Mouse (Mus musculus) kidney, postnatal 36 days (tissue): Measurements from ENCODE around the gene Neurog2.

Source experiments
- DNase-seq, 2 experiments: peaks; one replicate each; pipeline ENCODE4 v3.0.0; 2021 to 2022; ENCODE audit warnings: mixed read lengths in 2 of 2

Gene Neurog2

DNA sequence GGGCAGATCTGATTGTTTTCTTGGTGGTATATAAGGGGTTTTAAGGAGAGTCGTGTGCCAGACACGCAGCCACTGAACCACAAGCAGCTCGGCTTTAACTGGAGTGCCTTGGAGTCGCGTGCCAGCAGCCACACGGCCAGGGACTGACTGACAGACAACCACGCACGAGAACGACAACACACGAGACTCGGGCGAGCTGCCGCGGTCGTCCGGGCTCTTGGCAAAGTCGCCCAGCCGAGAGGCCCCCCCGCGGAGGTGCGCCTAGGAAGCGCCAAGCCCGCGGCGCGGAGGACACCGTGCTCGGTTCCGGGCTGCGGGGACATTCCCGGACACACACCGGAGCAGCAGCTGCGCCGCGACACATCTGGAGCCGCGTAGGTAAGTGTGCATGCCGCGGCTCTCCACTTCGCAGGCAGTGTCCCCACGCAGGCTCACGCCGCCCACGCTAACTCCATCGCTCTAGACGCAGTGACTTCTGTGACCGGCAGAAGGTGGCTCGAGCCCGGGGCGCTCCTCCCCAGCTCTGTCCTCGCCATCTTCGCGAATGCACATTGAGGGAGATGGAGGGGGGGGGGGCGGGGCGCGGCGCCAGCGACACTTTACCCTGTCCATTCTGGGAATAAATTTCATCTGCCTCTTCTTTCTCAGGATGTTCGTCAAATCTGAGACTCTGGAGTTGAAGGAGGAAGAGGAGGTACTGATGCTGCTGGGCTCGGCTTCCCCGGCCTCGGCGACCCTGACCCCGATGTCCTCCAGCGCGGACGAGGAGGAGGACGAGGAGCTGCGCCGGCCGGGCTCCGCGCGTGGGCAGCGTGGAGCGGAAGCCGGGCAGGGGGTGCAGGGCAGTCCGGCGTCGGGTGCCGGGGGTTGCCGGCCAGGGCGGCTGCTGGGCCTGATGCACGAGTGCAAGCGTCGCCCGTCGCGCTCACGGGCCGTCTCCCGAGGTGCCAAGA lies at the start of gene Neurog2:
Neurog2 (plus strand) TSS at position 56 of the 953 bp plus-strand sequence.
- DNase-seq: peak in 1 of 2 experiments; percentile 45

- peak; percentile 27 to 29 for DNase-seq
Measured at GRCm38 (mm10) chr3:127597136-127597535, 35.8 kb upstream of the Neurog2 start.

DNA sequence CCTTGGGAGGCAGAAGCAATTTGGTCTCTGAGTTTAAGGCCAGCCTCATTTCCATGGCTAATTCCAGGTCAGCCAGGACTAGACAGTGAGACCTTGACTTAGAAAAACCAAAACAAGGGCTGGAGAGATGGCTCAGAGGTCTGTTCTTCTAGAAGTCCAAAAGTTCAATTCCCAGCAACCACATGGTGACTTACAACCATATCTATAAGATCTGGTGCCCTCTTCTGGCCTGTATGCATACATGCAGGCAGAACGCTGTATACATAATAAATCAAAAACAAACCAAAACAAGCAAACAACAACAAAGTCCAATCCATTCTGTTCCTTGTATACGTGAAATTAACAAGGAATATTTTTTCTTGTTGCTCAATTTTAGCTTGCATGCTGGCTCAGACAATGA lies 24.8 kb upstream of the Neurog2 start:
- peak; percentile 10 to 30 for DNase-seq

- DNase-seq: peak; percentile 50 to 85
Measured at GRCm38 (mm10) chr3:127625296-127625695, 7.6 kb upstream of the Neurog2 start.

DNA sequence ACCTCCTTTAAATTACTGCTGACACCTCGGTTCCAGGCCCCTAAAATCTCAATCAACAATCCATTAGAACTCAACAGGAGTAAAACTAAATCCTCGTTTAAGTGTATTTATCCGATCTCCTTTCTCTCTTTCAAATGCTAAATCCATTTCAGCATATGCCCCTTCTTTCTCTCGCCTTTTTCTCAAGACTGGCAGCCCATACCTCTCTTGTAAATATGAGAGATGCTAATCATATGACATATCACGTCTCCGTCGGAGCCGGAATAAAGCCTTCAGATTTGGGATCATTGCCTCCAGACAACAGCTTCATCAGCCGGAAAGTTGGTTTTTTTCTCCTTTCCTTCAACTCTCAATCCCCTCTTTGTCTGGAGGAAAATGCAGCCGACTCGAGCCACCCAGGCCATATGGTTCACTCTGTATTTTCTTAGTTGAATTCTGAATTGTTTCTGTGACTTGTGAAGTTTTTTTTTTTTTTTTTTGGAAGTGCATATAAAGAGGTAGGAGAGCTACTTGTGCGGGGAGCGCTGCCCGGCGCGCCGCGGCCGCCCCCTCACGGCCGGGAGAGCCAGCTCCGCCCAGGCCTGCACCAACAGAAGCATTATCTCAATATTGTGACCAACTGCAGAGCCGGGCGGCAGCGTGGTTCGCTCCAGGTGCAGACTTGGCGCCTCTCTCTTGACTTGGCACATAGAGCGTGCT lies 7.1 kb upstream of the Neurog2 start:
- peak in 1 of 2 experiments; percentile 29 for DNase-seq

GRCm38 (mm10) chr3:127626524-127626923 lies 6.4 kb upstream of the Neurog2 start:
- DNase-seq: no peak

GRCm38 (mm10) chr3:127627151-127627955 lies 5.6 kb upstream of the Neurog2 start:
- peak in 1 of 2 experiments; percentile 6 for DNase-seq

- DNase-seq: no peak
Measured at GRCm38 (mm10) chr3:127627956-127628310, 5.0 kb upstream of the Neurog2 start.

- peak in 1 of 2 experiments; percentile 38 for DNase-seq
Measured at GRCm38 (mm10) chr3:127628311-127629184, 4.4 kb upstream of the Neurog2 start.

GRCm38 (mm10) chr3:127630190-127630589 lies 2.7 kb upstream of the Neurog2 start:
- DNase-seq: no peak

- no peak for DNase-seq
Measured at GRCm38 (mm10) chr3:127630735-127631372, 2.1 kb upstream of the Neurog2 start.

GRCm38 (mm10) chr3:127631582-127631981 lies 1.4 kb upstream of the Neurog2 start:
- DNase-seq: peak in 1 of 2 experiments; percentile 4

DNA sequence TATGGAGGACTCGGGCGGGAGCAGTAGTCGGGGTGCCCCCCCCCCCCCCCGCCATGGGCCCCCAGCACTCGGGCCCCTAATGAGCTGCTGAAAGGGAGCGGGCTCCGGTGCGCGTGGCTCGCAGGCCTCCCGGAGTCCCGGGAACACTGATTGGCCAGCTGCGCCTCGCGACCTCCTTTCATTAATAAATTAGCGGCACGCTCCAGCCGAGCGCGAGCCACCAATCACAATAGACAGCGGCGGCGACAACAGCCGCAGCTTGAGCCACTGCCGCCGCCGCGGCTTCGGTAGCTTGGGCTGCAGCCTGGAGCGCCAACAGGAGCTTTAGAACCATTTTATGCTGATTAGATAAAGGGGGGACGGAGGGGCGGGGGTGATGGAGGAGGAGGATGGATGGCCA lies 404 bp upstream of the Neurog2 start:
- DNase-seq: peak; percentile 23 to 50

DNA sequence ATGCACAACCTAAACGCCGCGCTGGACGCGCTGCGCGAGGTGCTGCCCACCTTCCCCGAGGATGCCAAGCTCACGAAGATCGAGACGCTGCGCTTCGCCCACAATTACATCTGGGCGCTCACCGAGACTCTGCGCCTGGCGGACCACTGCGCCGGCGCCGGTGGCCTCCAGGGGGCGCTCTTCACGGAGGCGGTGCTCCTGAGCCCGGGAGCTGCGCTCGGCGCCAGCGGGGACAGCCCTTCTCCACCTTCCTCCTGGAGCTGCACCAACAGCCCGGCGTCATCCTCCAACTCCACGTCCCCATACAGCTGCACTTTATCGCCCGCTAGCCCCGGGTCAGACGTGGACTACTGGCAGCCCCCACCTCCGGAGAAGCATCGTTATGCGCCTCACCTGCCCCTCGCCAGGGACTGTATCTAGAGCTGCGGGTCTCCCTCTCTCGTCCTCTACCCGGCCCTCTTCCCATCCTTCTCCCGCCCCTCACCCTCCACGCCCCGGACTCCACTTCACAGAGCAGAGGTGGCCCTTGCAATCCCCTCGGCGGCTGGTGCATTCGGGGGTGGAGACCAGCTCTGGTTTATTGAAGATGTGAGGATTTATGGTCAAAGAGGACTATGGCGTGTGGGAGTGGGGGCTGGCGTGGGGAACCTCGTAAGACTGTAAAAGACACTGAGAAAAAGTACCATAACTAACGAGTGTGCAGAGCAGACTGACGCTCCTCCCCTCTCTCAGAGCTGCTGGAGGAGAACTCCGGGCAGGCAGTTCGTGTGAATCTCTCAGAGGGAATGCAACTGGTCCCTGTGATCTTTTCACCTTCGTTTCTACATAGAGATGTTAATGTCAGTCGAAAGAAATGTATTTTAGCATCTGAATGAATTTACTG lies 1.4 kb downstream of the Neurog2 start:
- DNase-seq: peak; percentile 55 to 88

DNA sequence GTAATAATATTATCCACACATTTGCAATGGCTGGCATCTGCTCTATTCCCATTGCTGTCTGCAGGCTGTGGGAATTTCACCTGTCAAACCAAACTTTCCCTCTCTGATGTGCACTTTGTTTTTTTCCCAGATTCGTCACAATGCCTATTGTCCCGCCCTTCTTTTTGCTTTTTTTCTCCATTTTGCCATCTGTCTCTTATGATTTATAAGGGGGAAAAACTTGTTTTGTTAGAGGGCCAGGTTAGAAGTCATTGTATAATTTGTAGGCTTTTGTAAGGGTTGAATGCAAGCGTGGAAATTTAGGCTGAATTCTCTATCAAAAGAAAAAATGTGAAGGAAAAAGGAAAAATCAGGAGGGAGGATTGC lies 2.0 kb downstream of the Neurog2 start:
- DNase-seq: no peak

GRCm38 (mm10) chr3:127639875-127640761 lies 7.2 kb downstream of the Neurog2 start:
- DNase-seq: peak in 1 of 2 experiments; percentile 71

DNA sequence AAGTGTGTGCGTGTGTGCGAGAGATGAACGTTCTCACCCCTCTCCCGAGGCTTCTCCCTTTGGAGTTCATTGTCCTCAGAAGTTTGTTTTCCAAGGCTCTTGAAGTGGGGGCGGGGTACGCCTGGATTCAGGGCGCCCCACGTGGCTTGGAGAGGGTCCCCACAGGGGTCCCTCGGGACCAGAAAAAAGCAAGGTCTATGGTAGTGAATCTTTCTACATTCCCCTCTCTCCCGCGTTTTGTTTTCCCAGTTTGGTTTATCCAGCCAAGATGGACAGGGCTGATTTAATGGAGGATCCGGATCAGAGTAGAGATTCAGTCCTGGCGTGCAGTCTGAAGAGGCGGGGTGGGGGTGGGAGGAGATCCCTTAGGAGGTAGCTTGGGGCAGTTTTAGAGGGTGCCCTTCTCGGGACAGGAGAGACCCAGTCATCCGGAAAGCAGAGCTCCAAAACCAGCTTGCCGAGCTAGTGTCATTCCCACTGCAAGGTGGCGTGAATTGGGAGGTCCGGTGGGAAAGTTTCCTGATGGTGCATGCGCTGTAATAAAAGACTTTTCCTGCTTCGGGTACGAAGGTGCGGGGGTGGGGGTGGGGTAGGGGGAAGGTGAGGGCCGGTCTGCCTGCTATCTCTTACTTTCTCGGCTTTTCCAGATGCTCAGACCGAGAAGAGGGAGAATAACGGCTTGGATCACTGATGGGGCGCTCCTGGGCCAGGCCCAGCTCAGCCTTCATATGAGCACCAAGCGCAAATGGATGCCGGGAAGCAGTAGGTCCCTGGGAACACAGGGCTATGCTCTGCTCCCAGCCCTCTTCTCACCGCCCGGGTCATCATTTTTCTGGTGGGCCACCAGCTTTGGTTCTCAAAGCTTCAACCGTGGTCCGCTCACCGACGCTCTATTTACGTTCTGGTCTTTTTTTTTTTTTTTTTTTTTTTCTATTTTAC lies 8.1 kb downstream of the Neurog2 start:
- DNase-seq: peak; percentile 21 to 44

DNA sequence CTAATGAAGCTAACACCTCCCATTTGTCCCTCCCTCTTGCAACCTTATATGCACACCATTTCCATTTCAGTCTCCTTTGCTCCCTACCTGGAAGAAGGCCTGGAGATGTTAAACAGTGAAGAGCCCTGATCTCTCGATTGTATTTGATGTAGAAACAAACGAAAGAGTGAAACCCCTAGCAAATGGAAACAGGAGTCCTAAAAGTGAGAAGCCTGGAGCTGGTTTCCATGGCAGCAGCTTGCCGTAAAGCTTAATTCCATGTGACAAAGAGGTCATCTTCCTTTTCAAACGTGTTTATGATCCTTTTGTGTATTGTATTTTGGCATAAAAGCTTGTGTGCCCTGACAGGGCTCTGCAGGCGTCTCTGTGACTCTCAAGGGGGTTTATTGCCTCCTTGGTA lies 9.3 kb downstream of the Neurog2 start:
- no peak for DNase-seq
